Mouse (Mus musculus): ENCODE measurements around the gene Zbtb7b.

GRCm38 (mm10) chr3:89388901-89389740 is 5.5 kb downstream of the Zbtb7b start:
- TF ChIP-seq CTCF (IDR thresholded peaks at IDR 0.05; ENCODE audit: low read depth, low read length) (no peak), POLR2A (IDR thresholded peaks at IDR 0.05; ENCODE audit: borderline replicate concordance, low read depth, low read length) (no peak)

Data from bone marrow macrophage, adult 2 months (primary cell).